Mouse (Mus musculus): ENCODE measurements around the gene Wfdc9.
"Not testable (repeated sequence)": the region's sequence is repeated elsewhere in the genome, so short reads cannot be mapped to it uniquely, and the experiment has no call there.

Wfdc9 gene

GRCm38 (mm10) chr2:164619050-164619449 is 37.3 kb downstream of the Wfdc9 start:
- no peak for DNase-seq (ENCODE audit: low read depth, low spot score)

DNA sequence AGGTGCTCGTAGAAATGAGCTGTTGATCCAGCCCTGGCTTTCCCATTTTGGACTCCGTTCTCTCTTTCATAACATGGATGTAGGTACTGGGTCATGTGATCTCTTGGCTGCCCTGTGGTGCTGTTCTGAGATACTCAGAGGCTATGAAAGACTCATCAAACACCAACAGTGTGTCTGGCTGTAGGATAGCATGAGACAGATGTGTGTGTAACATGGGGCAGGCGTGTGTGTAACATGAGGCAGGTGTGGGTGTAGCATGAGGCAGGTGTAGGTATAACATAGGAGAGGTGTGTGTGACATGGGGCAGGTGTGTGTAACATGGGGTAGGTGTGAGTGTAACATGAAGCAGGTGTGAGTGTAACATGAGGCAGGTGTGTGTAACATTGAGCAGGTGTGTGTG is 41.0 kb downstream of the Wfdc9 start:
- no peak for DNase-seq (ENCODE audit: low read depth, low spot score)

DNA sequence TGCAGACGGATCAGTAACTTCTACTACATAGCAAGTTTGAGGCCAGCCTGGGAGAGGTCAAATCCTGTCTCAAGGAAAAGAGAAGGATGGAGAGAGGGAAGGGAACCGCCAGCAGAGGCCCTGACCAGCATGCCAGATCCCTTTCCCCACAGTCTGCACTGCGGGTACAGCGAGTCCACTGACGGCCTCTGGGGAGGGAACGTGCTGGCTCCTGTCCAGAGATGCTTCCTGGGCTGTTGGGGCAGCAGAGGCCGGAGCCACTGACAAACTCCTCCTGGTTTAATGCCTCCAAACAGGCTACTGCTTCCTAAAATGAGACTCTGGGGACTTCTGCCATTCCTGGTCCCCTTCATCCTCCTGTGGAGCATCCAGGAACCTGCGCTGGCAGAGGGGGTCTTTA is 42.9 kb downstream of the Wfdc9 start, which contains the start of the genes Wfdc6b and Wfdc8:
Gene Wfdc6b, plus strand, starts transcription at position 52 of the 400 bp plus-strand sequence.
Gene Wfdc8, minus strand, starts transcription at position 156 of the 400 bp plus-strand sequence.
- not testable (repeated sequence) for DNase-seq (ENCODE audit: low read depth, low spot score)

DNA sequence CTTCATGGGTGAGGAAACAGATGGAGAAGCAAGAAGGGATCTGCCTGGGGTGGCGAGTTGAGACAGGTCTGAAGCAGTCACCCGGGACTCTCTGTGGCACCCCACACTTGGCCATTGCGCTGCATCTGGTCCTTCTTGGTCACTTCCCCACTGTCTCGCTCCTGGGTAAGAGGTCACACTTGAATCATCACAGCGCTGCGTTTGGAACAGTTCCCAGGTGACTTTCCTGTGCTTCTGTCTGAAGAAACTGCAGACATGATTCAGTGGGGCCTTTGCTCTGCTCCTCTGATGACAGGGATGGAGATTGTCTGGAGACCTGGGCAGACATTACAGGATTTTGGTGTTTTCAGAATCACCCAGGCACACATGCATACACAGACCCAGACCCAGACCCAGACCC is 47.6 kb downstream of the Wfdc9 start:
- DNase-seq (ENCODE audit: low read depth, low spot score) = no peak

DNA sequence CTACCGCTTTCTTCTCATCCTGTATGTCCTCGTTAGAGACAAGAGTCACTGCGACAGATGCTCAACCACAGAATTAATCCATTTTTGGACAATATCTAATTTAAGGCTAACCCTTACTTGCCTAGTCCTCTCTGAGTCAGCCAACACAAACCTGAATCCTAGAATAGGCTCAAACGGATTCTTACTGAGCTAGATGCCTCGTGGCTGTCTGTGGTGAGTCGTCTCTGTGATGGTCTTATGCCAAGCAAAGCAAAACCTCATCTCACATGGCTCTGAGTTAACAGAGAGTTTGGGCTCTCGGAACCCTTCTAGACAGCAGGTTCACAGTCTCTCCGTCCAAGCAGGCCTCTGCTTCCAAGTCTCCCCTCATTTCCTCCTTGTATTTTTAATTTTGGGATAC is 52.0 kb downstream of the Wfdc9 start:
- DNase-seq (ENCODE audit: low read depth, low spot score) = no peak

GRCm38 (mm10) chr2:164603482-164603881 is 52.9 kb downstream of the Wfdc9 start:
- DNase-seq (ENCODE audit: low read depth, low spot score) = no peak

- DNase-seq (ENCODE audit: low read depth, low spot score) = no peak
These were observed 56.2 kb downstream of the Wfdc9 start for GRCm38 (mm10) chr2:164600179-164600578.

Data from brain, embryonic 18.5 days (tissue).